8 mouse cellular contexts compared by ENCODE assay signal in genomic region chr5:75157038-75157437, GRCm38 (mm10). TPM values are rescaled to one million over a fixed set of nuclear protein-coding genes. Genes with fewer than 3 reads are reported as not detected.
DNase-seq lines count a peak whose midpoint lies in the region; ATAC-seq and TF ChIP-seq lines count a peak whose summit lies in the region.

No protein-coding gene starts in this region.

- no peak for ATAC-seq in forebrain, embryonic 14.5 days
- no peak for ATAC-seq in limb, embryonic 14.5 days (ENCODE audit: low FRiP score, low read depth)
- ATAC-seq in midbrain, embryonic 15.5 days (replicated peaks), result no peak

- peak overlapping the region; percentile 83 for H3K4me2 ChIP-seq in forebrain, embryonic 14.5 days (ENCODE audit: low read length)
- H3K4me2 ChIP-seq in limb, embryonic 14.5 days (replicated peaks; ENCODE audit: low read depth, low read length, severe bottlenecking), result peak overlapping the region; percentile 74
- H3K4me2 ChIP-seq in midbrain, embryonic 15.5 days, result peak overlapping the region; percentile 86

- under 1% methylated on average over 3 of the region's 3 CpGs for WGBS in forebrain, embryonic 14.5 days
- WGBS in limb, embryonic 14.5 days, result 0% methylated on average over 3 of the region's 3 CpGs
- WGBS in midbrain, embryonic 15.5 days, result under 1% methylated on average over 3 of the region's 3 CpGs

- H3K4me1 ChIP-seq in forebrain, embryonic 14.5 days (ENCODE audit: control insufficient read depth, insufficient read depth, low read length), result peaks cover 12% of the 10 kb centered on the region; the same call in 1 of the 2 replicates
- peaks cover 12% of the 10 kb centered on the region for H3K4me1 ChIP-seq in limb, embryonic 14.5 days (ENCODE audit: control insufficient read depth, insufficient read depth, low read length)
- peaks cover 37% of the 10 kb centered on the region for H3K4me1 ChIP-seq in midbrain, embryonic 15.5 days

- peak; percentile 50 for DNase-seq in urinary bladder, postnatal 14 days (ENCODE audit: low spot score)
- no peak for DNase-seq in urinary bladder, postnatal 10 days (ENCODE audit: low spot score)
- DNase-seq in cerebellum, adult 11-12 months, result peak; percentile 38
- DNase-seq in forebrain, embryonic 14.5 days (ENCODE audit: low spot score), result peak; percentile 92
- peak; percentile 79 for DNase-seq in induced T-regulatory cell, adult 2 months (ENCODE audit: low read depth)
- DNase-seq in limb, embryonic 14.5 days (ENCODE audit: low spot score), result peak; percentile 93
- DNase-seq in thymus, postnatal 4 days, result peak; percentile 50

- H3K9me3 ChIP-seq in forebrain, embryonic 14.5 days (replicated peaks; ENCODE audit: control insufficient read depth, low read length), result no peaks in the 10 kb centered on the region
- no peaks in the 10 kb centered on the region for H3K9me3 ChIP-seq in limb, embryonic 14.5 days (ENCODE audit: control insufficient read depth, low read length)
- no peaks in the 10 kb centered on the region for H3K9me3 ChIP-seq in midbrain, embryonic 15.5 days

- peaks cover 32% of the 10 kb centered on the region for H3K27me3 ChIP-seq in forebrain, embryonic 14.5 days (replicated peaks; ENCODE audit: control insufficient read depth, insufficient read depth, low read length)
- no peaks in the 10 kb centered on the region for H3K27me3 ChIP-seq in limb, embryonic 14.5 days (ENCODE audit: control insufficient read depth, insufficient read depth, low read length)
- peaks cover 44% of the 10 kb centered on the region for H3K27me3 ChIP-seq in midbrain, embryonic 15.5 days (replicated peaks)

- H3K4me3 ChIP-seq in forebrain, embryonic 14.5 days (ENCODE audit: low read depth, low read length), result peak overlapping the region; percentile 34
- H3K4me3 ChIP-seq in limb, embryonic 14.5 days (replicated peaks; ENCODE audit: low read length), result peak overlapping the region; percentile 76
- peak overlapping the region; percentile 38 for H3K4me3 ChIP-seq in midbrain, embryonic 15.5 days

- H3K27ac ChIP-seq in forebrain, embryonic 14.5 days (ENCODE audit: low read depth, low read length), result no peak overlapping the region
- peak overlapping the region; percentile 100 for H3K27ac ChIP-seq in limb, embryonic 14.5 days (replicated peaks; ENCODE audit: low read depth, low read length)
- no peak overlapping the region for H3K27ac ChIP-seq in midbrain, embryonic 15.5 days

- H3K36me3 ChIP-seq in forebrain, embryonic 14.5 days (ENCODE audit: control insufficient read depth, insufficient read depth, low read length), result no peaks in the 10 kb centered on the region
- peaks cover 37% of the 10 kb centered on the region for H3K36me3 ChIP-seq in limb, embryonic 14.5 days (ENCODE audit: control insufficient read depth, insufficient read depth, low read length)
- no peaks in the 10 kb centered on the region for H3K36me3 ChIP-seq in midbrain, embryonic 15.5 days (replicated peaks)

- no peak for TF ChIP-seq POLR2A in limb, embryonic 14.5 days (IDR thresholded peaks at IDR 0.05; ENCODE audit: borderline replicate concordance, extremely low read depth, insufficient read depth, insufficient read length)

- H3K9ac ChIP-seq in forebrain, embryonic 14.5 days (ENCODE audit: low read length), result no peak overlapping the region
- peak overlapping the region; percentile 99 for H3K9ac ChIP-seq in limb, embryonic 14.5 days (ENCODE audit: low read depth, low read length, severe bottlenecking)
- no peak overlapping the region; the same call in 1 of the 2 replicates for H3K9ac ChIP-seq in midbrain, embryonic 15.5 days

RNA-seq across cellular contexts. Expression of gene Pdgfra, which starts 4.9 kb away (rescaled TPM):
- 7.0 and 10.9 TPM in 2 replicates for polyA plus RNA-seq in forebrain, embryonic 14.5 days (2014; fragmentation: Nextera tagmentation; extraction: Ambion mirVana)
- polyA plus RNA-seq in limb, embryonic 14.5 days (2012; rRNA removed), result 111 and 115 TPM in 2 replicates
- 122 and 138 TPM in 2 replicates for polyA plus RNA-seq in limb, embryonic 14.5 days (2014; fragmentation: Nextera tagmentation; extraction: Ambion mirVana)
- 11.1 and 11.3 TPM in 2 replicates for polyA plus RNA-seq in midbrain, embryonic 15.5 days (2015; fragmentation: Nextera tagmentation; extraction: Ambion mirVana)
